Mouse (Mus musculus) kidney, adult 18-20 months (tissue): ENCODE measurements at regions not wholly inside any gene's neighbourhood (a gene's known extent, or its start where the extent isn't known, plus 50 kb on each side); places are given as distances from the start of the nearest gene placed in this dataset.

Source experiments
- DNase-seq: peaks from one replicate; pipeline ENCODE4 v3.0.0; 2021

- DNase-seq, result no peak
These were observed 595.0 kb upstream of the Apob start for GRCm38 (mm10) chr12:7382455-7382854.

- no peak for DNase-seq
These were observed 573.6 kb upstream of the Apob start for GRCm38 (mm10) chr12:7403800-7404199.

- no peak for DNase-seq
These were observed 565.6 kb upstream of the Apob start for GRCm38 (mm10) chr12:7411810-7412209.

- no peak for DNase-seq
These were observed 557.2 kb upstream of the Apob start for GRCm38 (mm10) chr12:7420276-7420675.

- DNase-seq, result no peak
These were observed 555.5 kb upstream of the Apob start for GRCm38 (mm10) chr12:7421826-7422540.

- no peak for DNase-seq
These were observed 546.5 kb upstream of the Apob start for GRCm38 (mm10) chr12:7430981-7431380.

- no peak for DNase-seq
These were observed 532.2 kb upstream of the Apob start for GRCm38 (mm10) chr12:7445238-7445637.

GRCm38 (mm10) chr12:7450506-7450905, 526.9 kb upstream of the Apob start:
- no peak for DNase-seq

- DNase-seq, result no peak
These were observed 520.4 kb upstream of the Apob start for GRCm38 (mm10) chr12:7457036-7457435.

- no peak for DNase-seq
These were observed 519.9 kb upstream of the Apob start for GRCm38 (mm10) chr12:7457544-7457943.

- no peak for DNase-seq
These were observed 512.5 kb upstream of the Apob start for GRCm38 (mm10) chr12:7464947-7465346.

- no peak for DNase-seq
These were observed 464.7 kb upstream of the Apob start for GRCm38 (mm10) chr12:7512579-7513248.

GRCm38 (mm10) chr12:7537389-7537788, 440.1 kb upstream of the Apob start:
- no peak for DNase-seq

GRCm38 (mm10) chr12:7543281-7543981, 434.0 kb upstream of the Apob start:
- no peak for DNase-seq

GRCm38 (mm10) chr12:7548759-7549158, 428.7 kb upstream of the Apob start:
- no peak for DNase-seq

GRCm38 (mm10) chr12:7560245-7560644, 417.2 kb upstream of the Apob start:
- no peak for DNase-seq

- no peak for DNase-seq
These were observed 401.4 kb upstream of the Apob start for GRCm38 (mm10) chr12:7576081-7576480.

- DNase-seq, result no peak
These were observed 389.9 kb upstream of the Apob start for GRCm38 (mm10) chr12:7587501-7587900.

- no peak for DNase-seq
These were observed 366.0 kb upstream of the Apob start for GRCm38 (mm10) chr12:7611272-7612092.

GRCm38 (mm10) chr12:7636417-7637175, 340.9 kb upstream of the Apob start:
- DNase-seq, result no peak

GRCm38 (mm10) chr12:7637629-7638028, 339.8 kb upstream of the Apob start:
- DNase-seq, result no peak

- DNase-seq, result no peak
These were observed 326.6 kb upstream of the Apob start for GRCm38 (mm10) chr12:7650851-7651250.
